Mouse (Mus musculus): ENCODE data around the gene Gm9044. TPM values are rescaled to one million over a fixed set of nuclear protein-coding genes. Genes with fewer than 3 reads are reported as not detected.
"Not testable (repeated sequence)": the region's sequence is repeated elsewhere in the genome, so short reads cannot be mapped to it uniquely, and the experiment has no call there.

The Gm9044 gene
- polyA plus RNA-seq, 1 experiment from 2014 or later = not detected

GRCm38 (mm10) chr10:118319024-118319423, 13.2 kb downstream of the Gm9044 start:
- H3K36me3 ChIP-seq (replicated peaks; ENCODE audit: control insufficient read depth, insufficient read depth, low read depth, low read length) = no peaks in the 10 kb centered on the region
- H3K9me3 ChIP-seq (replicated peaks; ENCODE audit: control insufficient read depth, low read length) = no peaks in the 10 kb centered on the region
- H3K4me1 ChIP-seq (ENCODE audit: control insufficient read depth, insufficient read depth, low read length) = no peaks in the 10 kb centered on the region
- ATAC-seq (replicated peaks; ENCODE audit: insufficient number of reproducible peaks, low FRiP score, low TSS enrichment, low read depth) (no peak), DNase-seq (ENCODE audit: low spot score) (no peak)
- H3K27ac ChIP-seq (replicated peaks; ENCODE audit: low read depth, low read length) = no peak overlapping the region
- H3K4me2 ChIP-seq (ENCODE audit: low read depth, low read length) = no peak overlapping the region
- H3K27me3 ChIP-seq (ENCODE audit: control insufficient read depth, insufficient read depth, low read length) = no peaks in the 10 kb centered on the region
- no peak overlapping the region for H3K9ac ChIP-seq (replicated peaks; ENCODE audit: low read length)
- no peak overlapping the region for H3K4me3 ChIP-seq (ENCODE audit: low read depth, low read length)
- WGBS = 82% methylated on average over 8 of the region's 8 CpGs

DNA sequence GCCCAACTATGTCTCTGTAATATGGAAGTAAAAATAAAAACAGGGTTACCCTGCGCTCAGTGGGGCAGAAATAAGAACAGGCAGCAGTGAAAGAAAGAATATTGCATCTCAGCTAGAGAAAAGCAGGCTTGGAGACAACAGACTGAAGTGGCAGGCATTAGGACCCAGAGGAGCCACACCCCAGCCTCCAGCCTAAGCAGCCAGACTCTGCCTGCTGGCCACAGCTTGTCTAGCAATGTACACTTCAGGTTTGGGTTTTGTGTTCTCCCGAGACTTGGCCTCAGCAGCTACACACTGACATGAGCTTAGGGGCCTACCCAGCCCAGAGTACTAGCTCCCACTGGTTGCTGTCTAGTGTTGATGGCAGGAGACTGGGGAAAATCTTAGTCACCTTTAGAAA, 30.1 kb downstream of the Gm9044 start:
- H3K9me3 ChIP-seq (replicated peaks; ENCODE audit: control insufficient read depth, low read length); H3K36me3 ChIP-seq (replicated peaks; ENCODE audit: control insufficient read depth, insufficient read depth, low read depth, low read length); ATAC-seq (replicated peaks; ENCODE audit: insufficient number of reproducible peaks, low FRiP score, low TSS enrichment, low read depth); DNase-seq (ENCODE audit: low spot score); H3K27me3 ChIP-seq (ENCODE audit: control insufficient read depth, insufficient read depth, low read length); H3K9ac ChIP-seq (replicated peaks; ENCODE audit: low read length); H3K27ac ChIP-seq (replicated peaks; ENCODE audit: low read depth, low read length); H3K4me3 ChIP-seq (ENCODE audit: low read depth, low read length); H3K4me1 ChIP-seq (ENCODE audit: control insufficient read depth, insufficient read depth, low read length); H3K4me2 ChIP-seq (ENCODE audit: low read depth, low read length): not testable (repeated sequence)
- WGBS = 46% methylated on average over 2 of the region's 2 CpGs

DNA sequence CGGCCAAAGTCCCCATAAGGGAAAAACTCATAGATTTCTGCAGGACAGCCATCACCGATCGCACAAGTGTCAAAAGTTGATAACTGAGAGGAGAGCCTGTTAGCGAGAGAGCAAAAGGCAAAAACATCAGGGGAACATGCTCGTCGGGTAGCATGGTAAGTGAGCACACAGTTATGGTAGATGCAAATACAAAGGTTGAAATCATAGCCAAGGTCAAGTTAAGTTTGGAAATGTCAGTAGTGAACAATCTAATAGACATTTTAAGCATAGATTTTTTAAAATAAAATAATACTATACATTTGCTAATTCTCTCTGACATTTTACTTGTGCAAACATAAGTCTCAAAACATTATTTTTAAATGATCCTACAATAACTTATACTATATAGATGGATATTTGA, 37.3 kb downstream of the Gm9044 start, which contains the start of gene Iltifb:
Gene Iltifb, minus strand, starts transcription at position 101 of the 400 bp plus-strand sequence.
- Histone ChIP-seq H3K36me3 (replicated peaks; ENCODE audit: control insufficient read depth, insufficient read depth, low read depth, low read length) (no peaks in the 10 kb centered on the region), H3K4me1 (ENCODE audit: control insufficient read depth, insufficient read depth, low read length) (no peaks in the 10 kb centered on the region), H3K9me3 (replicated peaks; ENCODE audit: control insufficient read depth, low read length) (no peaks in the 10 kb centered on the region), H3K27me3 (ENCODE audit: control insufficient read depth, insufficient read depth, low read length) (no peaks in the 10 kb centered on the region), H3K27ac (replicated peaks; ENCODE audit: low read depth, low read length) (no peak within 1 kb of the TSS), H3K4me3 (ENCODE audit: low read depth, low read length) (no peak within 1 kb of the TSS), H3K4me2 (ENCODE audit: low read depth, low read length) (no peak within 1 kb of the TSS), H3K9ac (replicated peaks; ENCODE audit: low read length) (no peak within 1 kb of the TSS)
- ATAC-seq (replicated peaks; ENCODE audit: insufficient number of reproducible peaks, low FRiP score, low TSS enrichment, low read depth) (no peak), DNase-seq (ENCODE audit: low spot score) (no peak)
- 92% methylated on average over 6 of the region's 6 CpGs for WGBS

DNA sequence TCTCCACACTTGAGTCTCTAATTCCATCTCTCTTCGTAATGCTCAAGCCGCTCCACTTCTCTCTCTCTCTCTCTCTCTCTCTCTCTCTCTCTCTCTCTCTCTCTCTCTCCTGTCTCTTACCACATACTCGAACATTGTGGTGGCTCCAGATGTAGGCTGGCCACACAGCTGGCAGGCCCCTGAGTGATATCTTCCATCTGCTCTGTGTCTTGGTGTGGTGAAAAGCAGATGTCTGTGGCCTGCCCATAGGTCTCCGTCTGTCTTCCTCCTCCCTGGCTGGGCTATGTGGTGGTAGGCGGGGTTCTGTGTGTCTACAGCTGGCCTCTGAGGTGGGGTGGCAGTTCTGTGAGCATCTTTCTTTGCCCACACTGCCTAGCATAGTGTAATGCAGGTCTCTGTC, 49.2 kb downstream of the Gm9044 start:
- not testable (repeated sequence) for H3K9me3 ChIP-seq (replicated peaks; ENCODE audit: control insufficient read depth, low read length); ATAC-seq (replicated peaks; ENCODE audit: insufficient number of reproducible peaks, low FRiP score, low TSS enrichment, low read depth)

DNA sequence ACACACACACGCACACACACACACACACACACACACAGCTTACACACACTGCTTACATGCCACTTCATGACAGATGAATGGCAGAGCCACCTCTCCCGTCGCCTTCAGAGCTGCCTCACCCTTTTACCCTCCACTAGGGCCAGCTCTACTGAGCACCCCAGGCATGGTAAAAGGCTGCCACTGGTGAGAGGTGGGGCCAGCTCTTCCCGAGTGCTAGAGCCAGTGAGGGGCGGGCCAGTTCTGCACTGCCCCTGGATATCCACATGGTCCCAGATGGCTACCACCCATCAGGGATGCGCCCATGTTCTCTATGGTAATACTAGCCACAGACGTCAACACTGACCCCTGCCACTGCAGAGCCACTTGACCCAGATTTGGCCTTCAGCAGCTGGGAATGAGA, 49.6 kb downstream of the Gm9044 start:
- H3K27me3 ChIP-seq (ENCODE audit: control insufficient read depth, insufficient read depth, low read length); ATAC-seq (replicated peaks; ENCODE audit: insufficient number of reproducible peaks, low FRiP score, low TSS enrichment, low read depth); H3K4me2 ChIP-seq (ENCODE audit: low read depth, low read length); H3K36me3 ChIP-seq (replicated peaks; ENCODE audit: control insufficient read depth, insufficient read depth, low read depth, low read length); H3K4me3 ChIP-seq (ENCODE audit: low read depth, low read length); H3K9ac ChIP-seq (replicated peaks; ENCODE audit: low read length); H3K27ac ChIP-seq (replicated peaks; ENCODE audit: low read depth, low read length); DNase-seq (ENCODE audit: low spot score); H3K4me1 ChIP-seq (ENCODE audit: control insufficient read depth, insufficient read depth, low read length); H3K9me3 ChIP-seq (replicated peaks; ENCODE audit: control insufficient read depth, low read length): not testable (repeated sequence)
- WGBS = 80% methylated on average over 7 of the region's 7 CpGs

More for the DNA sequence above, 49.2 kb downstream of the Gm9044 start:
- 63% methylated on average over 1 of the region's 5 CpGs for WGBS
- H3K36me3 ChIP-seq (replicated peaks; ENCODE audit: control insufficient read depth, insufficient read depth, low read depth, low read length); H3K4me3 ChIP-seq (ENCODE audit: low read depth, low read length); H3K4me1 ChIP-seq (ENCODE audit: control insufficient read depth, insufficient read depth, low read length); DNase-seq (ENCODE audit: low spot score); H3K27ac ChIP-seq (replicated peaks; ENCODE audit: low read depth, low read length); H3K27me3 ChIP-seq (ENCODE audit: control insufficient read depth, insufficient read depth, low read length); H3K4me2 ChIP-seq (ENCODE audit: low read depth, low read length); H3K9ac ChIP-seq (replicated peaks; ENCODE audit: low read length): not testable (repeated sequence)

Other genes starting within 250 kb of the Gm9044 start
- gene Mdm1, start 190.6 kb downstream of the Gm9044 start, polyA plus RNA-seq (2014; fragmentation: Nextera tagmentation; extraction: Ambion mirVana) = 54.6 and 60.8 TPM in 2 replicates
- not detected in 2 replicates for gene Il22, start 127.5 kb downstream of the Gm9044 start, polyA plus RNA-seq (2014; fragmentation: Nextera tagmentation; extraction: Ambion mirVana)
- gene Gm32717, start 91.6 kb downstream of the Gm9044 start, polyA plus RNA-seq (2014; fragmentation: Nextera tagmentation; extraction: Ambion mirVana) = not detected in 2 replicates
- gene Gm32802, start 73.7 kb downstream of the Gm9044 start, polyA plus RNA-seq (2014; fragmentation: Nextera tagmentation; extraction: Ambion mirVana) = not detected in 2 replicates
- gene Iltifb, start 37.4 kb downstream of the Gm9044 start, polyA plus RNA-seq (2014; fragmentation: Nextera tagmentation; extraction: Ambion mirVana) = not detected in 2 replicates
- not detected in 2 replicates for gene Gm9040, start 5.4 kb downstream of the Gm9044 start, polyA plus RNA-seq (2014; fragmentation: Nextera tagmentation; extraction: Ambion mirVana)
- 0.10 TPM in 1 of 2 replicates, not detected in the other for gene Gm9045, start 5.4 kb upstream of the Gm9044 start, polyA plus RNA-seq (2014; fragmentation: Nextera tagmentation; extraction: Ambion mirVana)
- gene Gm9046, start 10.8 kb upstream of the Gm9044 start, polyA plus RNA-seq (2014; fragmentation: Nextera tagmentation; extraction: Ambion mirVana) = not detected in 2 replicates
- gene Gm9048, start 16.3 kb upstream of the Gm9044 start, polyA plus RNA-seq (2014; fragmentation: Nextera tagmentation; extraction: Ambion mirVana) = not detected in 2 replicates
- gene Gm9049, start 21.7 kb upstream of the Gm9044 start, polyA plus RNA-seq (2014; fragmentation: Nextera tagmentation; extraction: Ambion mirVana) = 0.10 TPM in 1 of 2 replicates, not detected in the other
- not detected in 2 replicates for gene Ifng, start 108.6 kb upstream of the Gm9044 start, polyA plus RNA-seq (2014; fragmentation: Nextera tagmentation; extraction: Ambion mirVana)

Data from embryonic facial prominence, embryonic 11.5 days (tissue).